Mouse (Mus musculus) heart, postnatal 0 days (tissue): ENCODE data around the gene Plcg2.

Experiments used
- CTCF ChIP-seq: IDR thresholded peaks from 2 replicates; pipeline ENCODE4 v1.5.1; 2016; ENCODE audit warnings: antibody characterized with exemption, control low read depth, low read depth
- EP300 ChIP-seq: IDR thresholded peaks from 2 replicates; pipeline ENCODE4 v1.6.1; 2016; ENCODE audit warnings: antibody characterized with exemption, low read depth

GRCm38 (mm10) chr8:117453974-117454373, 44.1 kb upstream of the Plcg2 start:
- TF ChIP-seq CTCF, result no peak
- no peak for TF ChIP-seq EP300
